Mouse (Mus musculus) hindbrain, embryonic 11.5 days (tissue): ENCODE results near the gene Zfyve1. TPM values are rescaled to one million over a fixed set of nuclear protein-coding genes. Genes with fewer than 3 reads are reported as not detected.

ENCODE experiments used
- ATAC-seq: fragments of 200-750 bp; cut with Nextera tagmentation; 2 replicates; pipeline ENCODE4 v1.8.0; 2017; ENCODE audit warnings: mild to moderate bottlenecking, moderate TSS enrichment, moderate library complexity; ENCODE audit not compliant: low FRiP score
- DNase-seq: peaks from one replicate; pipeline ENCODE4 v3.0.0-alpha.2; 2015; ENCODE audit warnings: low spot score
- H3K27ac ChIP-seq: fragments of 300-500 bp; sonication (generic); 2 replicates; pipeline ENCODE4 v1.5.1; 2014; ENCODE audit warnings: mild to moderate bottlenecking, low read depth, low read length
- H3K27me3 ChIP-seq: fragments of 300-500 bp; sonication (generic); 2 replicates; pipeline ENCODE4 v1.6.1; 2014; ENCODE audit warnings: mild to moderate bottlenecking, low read length, moderate library complexity, mixed read lengths; ENCODE audit not compliant: control insufficient read depth, insufficient read depth
- H3K36me3 ChIP-seq: fragments of 300-500 bp; sonication (generic); 2 replicates; pipeline ENCODE4 v1.6.1; 2014; ENCODE audit warnings: mild to moderate bottlenecking, low read length, moderate library complexity, mixed read lengths; ENCODE audit not compliant: control insufficient read depth, insufficient read depth
- H3K4me1 ChIP-seq: fragments of 300-500 bp; sonication (generic); replicated peaks from 2 replicates; pipeline ENCODE4 v1.6.1; 2014; ENCODE audit warnings: low read length, mixed read lengths; ENCODE audit not compliant: control insufficient read depth, insufficient read depth
- H3K4me2 ChIP-seq: fragments of 300-500 bp; sonication (generic); replicated peaks from 2 replicates; pipeline ENCODE4 v1.6.1; 2014; ENCODE audit warnings: mild to moderate bottlenecking, low read depth, low read length
- H3K4me3 ChIP-seq: fragments of 300-500 bp; sonication (generic); 2 replicates; pipeline ENCODE4 v1.5.1; 2014; ENCODE audit warnings: low read depth, low read length
- H3K9ac ChIP-seq: fragments of 300-500 bp; sonication (generic); 2 replicates; pipeline ENCODE4 v1.6.1; 2014; ENCODE audit warnings: low read depth, low read length
- H3K9me3 ChIP-seq: fragments of 300-500 bp; sonication (generic); 2 replicates; pipeline ENCODE4 v1.6.1; 2016; ENCODE audit warnings: low read length; ENCODE audit not compliant: control insufficient read depth
- WGBS: fragments of 180-500 bp; shearing (Covaris S2); extraction: QIAGEN DNeasy Blood & Tissue Kit; methylation state at CpG from one replicate; pipeline ENCODE4 v1.1.7; 2014; 5-methylcytosine and 5-hydroxymethylcytosine counted together
- polyA plus RNA-seq: library from polyadenylated mRNA; unstranded; fragments of >200 nt; fragmentation: Nextera tagmentation; extraction: Ambion mirVana; gene quantifications from 2 replicates; pipeline ENCODE4 v1.2.1, GENCODE M21; 2014

Gene Zfyve1
- polyA plus RNA-seq, 1 experiment from 2014 or later: 20.3 TPM

DNA sequence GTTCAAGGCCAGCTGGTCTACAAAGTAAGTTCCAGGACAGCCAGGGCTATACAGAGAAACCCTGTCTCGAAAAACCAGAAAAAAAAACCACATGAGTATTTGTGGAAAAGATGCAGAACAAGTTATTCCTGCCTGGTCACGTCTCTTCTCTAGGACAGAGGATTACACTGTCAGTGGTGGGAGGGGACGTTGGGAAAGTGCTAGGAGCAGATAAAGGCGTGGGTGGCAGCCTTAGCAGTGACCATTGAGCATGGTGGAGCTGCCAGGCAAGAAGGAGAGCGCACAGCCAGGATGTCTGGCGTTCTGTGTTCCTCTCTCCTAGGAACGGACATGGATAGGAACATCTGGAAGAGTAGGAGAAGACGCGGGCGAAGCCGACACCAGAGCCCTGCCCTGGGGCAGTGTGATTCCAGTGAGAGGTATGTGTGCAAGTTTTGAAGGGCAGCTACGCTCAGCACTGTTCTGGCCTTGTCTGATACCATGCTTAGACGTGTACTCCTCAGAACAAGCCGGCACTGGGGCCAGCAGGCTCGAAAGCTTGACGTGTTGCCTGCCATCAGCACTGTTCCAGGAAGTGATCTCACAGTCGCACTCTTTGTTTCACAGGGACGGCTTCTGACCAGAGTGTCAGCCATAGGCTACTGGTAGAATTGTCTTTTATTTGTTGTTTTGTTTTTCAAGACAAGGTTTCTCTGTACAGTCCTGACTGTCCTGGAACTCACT, 71.0 kb downstream of the Zfyve1 start:
- no peak for DNase-seq
- Histone ChIP-seq H3K27me3 (no peaks in the 10 kb centered on the region), H3K4me3 (no peak overlapping the region), H3K9ac (no peak overlapping the region), H3K27ac (no peak overlapping the region), H3K4me2 (no peak overlapping the region), H3K36me3 (no peaks in the 10 kb centered on the region), H3K4me1 (no peaks in the 10 kb centered on the region), H3K9me3 (no peaks in the 10 kb centered on the region)
- WGBS: 80% methylated on average over 18 of the region's 18 CpGs
- ATAC-seq: no peak

DNA sequence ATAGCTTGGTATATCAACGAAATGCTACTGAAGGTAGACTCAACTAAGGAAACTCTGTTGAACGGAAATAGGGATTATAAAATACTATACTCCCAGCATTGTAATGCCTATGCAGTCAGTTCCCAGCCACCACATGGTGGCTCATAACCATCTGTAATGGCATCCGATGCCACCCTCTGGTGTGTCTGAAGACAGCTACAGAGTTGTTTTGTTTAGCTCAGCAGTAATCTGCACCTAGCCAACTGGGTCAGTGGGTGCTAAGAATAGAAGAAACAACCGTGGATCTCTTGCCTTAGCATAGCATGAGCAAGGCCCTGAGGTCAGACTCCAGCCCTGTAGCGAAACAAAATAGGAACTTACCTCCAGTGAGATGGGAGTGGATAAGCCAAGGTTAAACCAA, 72.7 kb downstream of the Zfyve1 start:
- no peak for ATAC-seq
- Histone ChIP-seq H3K4me2 (no peak overlapping the region), H3K27ac (no peak overlapping the region), H3K36me3 (no peaks in the 10 kb centered on the region), H3K27me3 (no peaks in the 10 kb centered on the region), H3K4me1 (no peaks in the 10 kb centered on the region), H3K9ac (no peak overlapping the region), H3K9me3 (no peaks in the 10 kb centered on the region), H3K4me3 (no peak overlapping the region)
- DNase-seq: no peak
- 86% methylated on average over 5 of the region's 5 CpGs for WGBS

DNA sequence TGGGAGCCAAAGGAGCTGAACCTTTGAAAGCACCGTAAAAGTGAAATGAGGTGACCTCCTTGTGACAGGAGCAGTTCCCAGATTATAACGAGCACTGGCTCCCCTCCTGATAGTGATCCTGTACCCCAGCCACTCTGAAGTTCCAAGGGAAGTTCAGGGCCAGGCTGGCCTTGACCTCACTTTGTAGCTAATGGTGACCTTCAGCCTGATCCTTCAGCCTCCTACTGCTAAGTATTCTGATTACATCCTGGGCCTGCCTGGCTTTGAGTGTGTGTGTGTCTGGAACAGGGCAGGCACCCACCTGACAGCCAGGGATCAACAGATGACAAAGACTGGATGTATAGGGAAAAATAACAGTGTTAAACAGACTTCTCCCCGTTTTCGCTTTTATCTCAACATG, 73.1 kb downstream of the Zfyve1 start:
- Histone ChIP-seq H3K27ac (no peak overlapping the region), H3K36me3 (no peaks in the 10 kb centered on the region), H3K4me2 (no peak overlapping the region), H3K9ac (no peak overlapping the region), H3K4me3 (no peak overlapping the region), H3K27me3 (no peaks in the 10 kb centered on the region), H3K9me3 (no peaks in the 10 kb centered on the region), H3K4me1 (no peaks in the 10 kb centered on the region)
- DNase-seq (no peak), ATAC-seq (no peak)
- 90% methylated on average over 4 of the region's 4 CpGs for WGBS

- no peak for DNase-seq
- Histone ChIP-seq H3K27me3 (no peaks in the 10 kb centered on the region), H3K36me3 (no peaks in the 10 kb centered on the region), H3K4me2 (no peak overlapping the region), H3K9me3 (no peaks in the 10 kb centered on the region), H3K4me3 (no peak overlapping the region), H3K9ac (no peak overlapping the region), H3K27ac (no peak overlapping the region), H3K4me1 (no peaks in the 10 kb centered on the region)
- 98% methylated on average over 6 of the region's 6 CpGs for WGBS
- ATAC-seq: no peak
Measured at GRCm38 (mm10) chr12:83523056-83523455, 74.0 kb downstream of the Zfyve1 start.

GRCm38 (mm10) chr12:83521083-83521482, 75.9 kb downstream of the Zfyve1 start:
- no peaks in the 10 kb centered on the region for H3K36me3 ChIP-seq
- DNase-seq (no peak), ATAC-seq (no peak)
- peak overlapping the region; percentile 74 for H3K4me3 ChIP-seq
- H3K27me3 ChIP-seq: no peaks in the 10 kb centered on the region
- H3K27ac ChIP-seq: no peak overlapping the region
- peak overlapping the region; percentile 62 for H3K4me2 ChIP-seq
- no peaks in the 10 kb centered on the region for H3K4me1 ChIP-seq
- H3K9ac ChIP-seq: peak overlapping the region; percentile 71; the same call in 1 of the 2 replicates
- H3K9me3 ChIP-seq: no peaks in the 10 kb centered on the region
- 60% methylated on average over 8 of the region's 8 CpGs for WGBS

- H3K27me3 ChIP-seq: no peaks in the 10 kb centered on the region
- peak; percentile 98 for ATAC-seq
- no peaks in the 10 kb centered on the region for H3K36me3 ChIP-seq
- peak within 1 kb of the TSS; percentile 71 for H3K9ac ChIP-seq
- no peaks in the 10 kb centered on the region for H3K9me3 ChIP-seq
- peak within 1 kb of the TSS; percentile 62 for H3K4me2 ChIP-seq
- peak within 1 kb of the TSS; percentile 74 for H3K4me3 ChIP-seq
- DNase-seq: peak; percentile 95
- no peaks in the 10 kb centered on the region for H3K4me1 ChIP-seq
- H3K27ac ChIP-seq: no peak within 1 kb of the TSS
- WGBS: under 1% methylated on average over 32 of the region's 32 CpGs
Measured at GRCm38 (mm10) chr12:83520311-83520890, 76.6 kb downstream of the Zfyve1 start, which contains the start of gene Dcaf4. Gene Dcaf4 (plus strand): TSS chr12:83520466.

GRCm38 (mm10) chr12:83517580-83517979, 79.4 kb downstream of the Zfyve1 start:
- Histone ChIP-seq H3K4me1 (no peaks in the 10 kb centered on the region), H3K27me3 (no peaks in the 10 kb centered on the region), H3K4me3 (no peak overlapping the region), H3K4me2 (no peak overlapping the region), H3K9ac (no peak overlapping the region), H3K36me3 (no peaks in the 10 kb centered on the region), H3K27ac (no peak overlapping the region), H3K9me3 (no peaks in the 10 kb centered on the region)
- WGBS: 83% methylated on average over 3 of the region's 3 CpGs
- DNase-seq: no peak
- ATAC-seq: no peak

GRCm38 (mm10) chr12:83514216-83514615, 82.8 kb downstream of the Zfyve1 start:
- Histone ChIP-seq H3K27me3 (no peaks in the 10 kb centered on the region), H3K27ac (no peak overlapping the region), H3K4me1 (no peaks in the 10 kb centered on the region), H3K4me3 (no peak overlapping the region), H3K4me2 (no peak overlapping the region), H3K36me3 (no peaks in the 10 kb centered on the region), H3K9me3 (no peaks in the 10 kb centered on the region), H3K9ac (no peak overlapping the region)
- no peak for DNase-seq
- ATAC-seq: no peak
- 70% methylated on average over 4 of the region's 4 CpGs for WGBS

DNA sequence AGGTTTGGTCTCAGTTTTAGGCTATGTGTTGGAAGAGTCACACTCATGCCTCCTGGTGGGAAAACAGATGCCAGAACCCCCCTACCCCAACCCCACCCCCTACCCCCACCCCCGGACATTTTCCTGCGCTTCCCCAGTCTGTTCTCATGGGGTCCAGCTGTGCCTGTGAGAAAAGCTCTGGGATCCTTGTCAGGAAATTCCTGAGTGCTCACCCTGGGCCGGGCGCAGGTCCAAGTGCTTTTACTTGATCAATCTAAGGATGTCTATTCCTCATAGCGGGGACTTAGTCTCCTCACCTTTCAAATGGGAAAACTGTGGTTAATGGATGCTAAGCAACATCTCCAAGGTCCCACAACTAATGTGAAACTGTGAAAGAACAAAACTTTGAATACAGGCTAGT, 83.8 kb downstream of the Zfyve1 start:
- H3K27ac ChIP-seq: no peak overlapping the region

More for the DNA sequence above, 83.8 kb downstream of the Zfyve1 start:
- H3K4me1 ChIP-seq: no peaks in the 10 kb centered on the region
- DNase-seq: no peak
- ATAC-seq: no peak
- H3K36me3 ChIP-seq: no peaks in the 10 kb centered on the region
- H3K9ac ChIP-seq: no peak overlapping the region
- no peaks in the 10 kb centered on the region for H3K27me3 ChIP-seq
- 40% methylated on average over 5 of the region's 5 CpGs for whole genome bisulfite sequencing
- H3K9me3 ChIP-seq: no peaks in the 10 kb centered on the region
- no peak overlapping the region for H3K4me2 ChIP-seq
- no peak overlapping the region for H3K4me3 ChIP-seq
